Mouse (Mus musculus): ENCODE data around the gene Fam71d. TPM values are rescaled to one million over a fixed set of nuclear protein-coding genes. Genes with fewer than 3 reads are reported as not detected.

The Fam71d gene
- polyA plus RNA-seq (2014; fragmentation: Illumina TruSeq; extraction: RNeasy Lipid Tissue Mini Kit (QIAGEN cat#74804); ENCODE audit: low read depth, low replicate concordance): 15.8 TPM

GRCm38 (mm10) chr12:78691325-78691724, at the start of gene Fam71d:
Gene Fam71d, plus strand, starts transcription at chr12:78691535.

GRCm38 (mm10) chr12:78748557-78749377, 57.4 kb downstream of the Fam71d start, which contains the start of gene Mpp5:
Gene Mpp5, plus strand, starts transcription at chr12:78748907.

Other genes starting within 250 kb of the Fam71d start
- 19.6 TPM for gene Mpp5, start 57.4 kb downstream of the Fam71d start, polyA plus RNA-seq (2014; fragmentation: Illumina TruSeq; extraction: RNeasy Lipid Tissue Mini Kit (QIAGEN cat#74804); ENCODE audit: low read depth, low replicate concordance)
- gene Atp6v1d, start 170.1 kb downstream of the Fam71d start, polyA plus RNA-seq (2014; fragmentation: Illumina TruSeq; extraction: RNeasy Lipid Tissue Mini Kit (QIAGEN cat#74804); ENCODE audit: low read depth, low replicate concordance): 89.6 TPM
- gene Eif2s1, start 170.3 kb downstream of the Fam71d start, polyA plus RNA-seq (2014; fragmentation: Illumina TruSeq; extraction: RNeasy Lipid Tissue Mini Kit (QIAGEN cat#74804); ENCODE audit: low read depth, low replicate concordance): 38.2 TPM
- gene Plek2, start 215.4 kb downstream of the Fam71d start, polyA plus RNA-seq (2014; fragmentation: Illumina TruSeq; extraction: RNeasy Lipid Tissue Mini Kit (QIAGEN cat#74804); ENCODE audit: low read depth, low replicate concordance): 28.0 TPM